Mouse (Mus musculus): ENCODE data around the gene Kcnd3. TPM values are rescaled to one million over a fixed set of nuclear protein-coding genes. Genes with fewer than 3 reads are reported as not detected.

Gene Kcnd3
- total RNA-seq, 2 experiments from 2014 or later: 60.0 to 62.0 TPM

DNA sequence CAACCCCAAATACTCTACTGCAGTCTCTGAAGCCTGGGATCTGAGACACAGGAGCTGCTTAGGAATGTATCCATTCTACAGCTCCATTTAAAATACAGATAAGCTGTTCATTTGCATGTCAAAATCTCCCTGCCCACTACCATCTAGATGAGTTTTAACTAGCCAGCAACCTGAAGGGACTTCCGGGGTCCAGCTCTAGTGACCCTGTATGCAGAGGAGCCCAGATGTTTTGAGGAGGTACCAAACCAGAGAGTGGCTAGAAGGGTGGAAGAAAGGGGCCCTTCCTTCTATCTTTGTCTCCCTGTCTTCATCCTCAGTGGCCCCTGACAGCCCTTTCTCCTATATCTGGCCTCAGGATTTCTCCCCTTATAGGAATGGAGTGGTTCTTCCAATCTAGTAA is 218.7 kb downstream of the Kcnd3 start:
- intact Hi-C loops (cut with DNase I): loop anchor here (10.0 kb wide), 1 partner anchor 774 kb away; no protein-coding TSS in a partner anchor
- H3K27ac ChIP-seq: no peak overlapping the region
- no peak for DNase-seq (ENCODE audit: extremely low spot score in 1 of 2, low spot score in 2 of 2)
- H3K4me3 ChIP-seq: no peak overlapping the region
- no peak for TF ChIP-seq CTCF (IDR thresholded peaks at IDR 0.05)

DNA sequence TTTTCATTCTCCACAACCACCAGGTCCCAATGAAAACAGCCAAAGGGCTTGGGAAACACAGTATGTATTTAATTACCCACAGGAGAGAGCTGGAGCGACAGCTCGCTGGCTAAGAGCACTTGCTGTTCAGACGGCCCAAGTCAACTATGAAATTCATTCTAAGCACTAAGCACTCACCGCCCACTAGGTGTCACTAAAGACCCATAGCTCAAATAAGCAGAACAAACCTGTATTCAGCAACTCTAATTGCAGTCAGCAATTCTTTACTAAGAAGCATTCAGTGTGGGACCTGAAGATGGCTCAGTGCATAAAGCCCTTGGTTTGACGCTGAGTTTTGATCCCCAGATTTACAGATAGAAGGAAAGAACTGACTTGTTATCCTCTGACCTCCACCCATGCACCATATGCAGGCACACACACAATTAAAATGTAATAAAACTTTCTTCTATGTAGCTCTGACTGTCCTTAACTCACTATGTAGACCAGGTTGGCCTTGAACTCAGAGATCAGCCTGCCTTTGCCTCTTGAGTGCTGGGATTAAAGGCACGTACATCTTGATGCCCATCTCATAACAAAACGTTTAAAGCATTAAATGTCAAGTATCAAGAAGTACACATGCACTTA is 222.6 kb downstream of the Kcnd3 start:
- DNase-seq (ENCODE audit: extremely low spot score in 1 of 2, low spot score in 2 of 2): peak; percentile 51 to 67
- peak; percentile 96 for TF ChIP-seq CTCF (IDR thresholded peaks at IDR 0.05)

DNA sequence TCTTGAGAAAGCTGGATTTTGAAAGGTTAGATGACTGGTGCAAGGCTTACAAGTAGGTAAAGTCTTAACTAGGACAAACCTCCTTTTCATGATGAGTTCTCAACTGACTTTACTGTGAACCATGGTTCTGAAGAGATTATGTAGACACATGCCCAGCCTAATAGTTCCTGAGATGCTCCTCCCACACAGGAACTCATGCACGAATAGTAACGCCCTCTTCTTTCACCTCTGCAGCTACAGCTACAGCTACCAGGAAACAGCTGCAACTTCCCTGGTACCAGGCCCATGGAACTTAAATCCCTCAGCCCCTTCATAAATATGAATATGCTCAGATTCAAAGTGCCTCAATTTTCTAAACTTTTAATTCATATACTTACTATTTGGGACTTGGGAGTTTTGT is 223.8 kb downstream of the Kcnd3 start:
- H3K27ac ChIP-seq: no peak overlapping the region
- no peak overlapping the region for H3K4me3 ChIP-seq
- intact Hi-C loops (cut with DNase I): loop anchor here (2.0 to 10.0 kb wide), 3 partner anchors 51 to 769 kb away; no protein-coding TSS in a partner anchor
- no peak for TF ChIP-seq CTCF (IDR thresholded peaks at IDR 0.05)
- no peak for DNase-seq (ENCODE audit: extremely low spot score in 1 of 2, low spot score in 2 of 2)

More for the DNA sequence above, 222.6 kb downstream of the Kcnd3 start:
- intact Hi-C loops (cut with DNase I): loop anchor here (1.0 to 10.0 kb wide), 4 partner anchors 52 to 770 kb away; no protein-coding TSS in a partner anchor
- H3K27ac ChIP-seq: no peak overlapping the region
- no peak overlapping the region for H3K4me3 ChIP-seq

DNA sequence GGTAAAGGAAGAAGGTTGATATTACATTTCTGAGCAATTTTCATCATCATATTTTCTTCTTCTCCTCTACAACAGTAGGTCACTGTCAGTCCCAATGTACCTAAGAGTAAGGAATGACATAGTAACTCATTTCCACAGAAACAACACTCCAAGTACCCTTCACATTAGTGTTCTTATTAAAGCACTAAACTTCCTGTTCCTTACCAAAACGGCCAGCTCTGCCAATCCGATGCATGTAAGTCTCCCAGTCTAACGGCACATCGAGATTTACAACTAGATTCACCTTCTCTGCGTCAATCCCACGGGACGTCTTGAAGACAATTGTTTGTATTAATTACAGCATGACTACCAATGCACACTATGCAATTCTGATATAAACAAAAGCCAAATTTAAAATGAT is 228.2 kb downstream of the Kcnd3 start:
- intact Hi-C loops (cut with DNase I): no loop called here
- TF ChIP-seq CTCF (IDR thresholded peaks at IDR 0.05): no peak
- Histone ChIP-seq H3K4me3 (no peak overlapping the region), H3K27ac (no peak overlapping the region)
- DNase-seq (ENCODE audit: extremely low spot score in 1 of 2, low spot score in 2 of 2): no peak

DNA sequence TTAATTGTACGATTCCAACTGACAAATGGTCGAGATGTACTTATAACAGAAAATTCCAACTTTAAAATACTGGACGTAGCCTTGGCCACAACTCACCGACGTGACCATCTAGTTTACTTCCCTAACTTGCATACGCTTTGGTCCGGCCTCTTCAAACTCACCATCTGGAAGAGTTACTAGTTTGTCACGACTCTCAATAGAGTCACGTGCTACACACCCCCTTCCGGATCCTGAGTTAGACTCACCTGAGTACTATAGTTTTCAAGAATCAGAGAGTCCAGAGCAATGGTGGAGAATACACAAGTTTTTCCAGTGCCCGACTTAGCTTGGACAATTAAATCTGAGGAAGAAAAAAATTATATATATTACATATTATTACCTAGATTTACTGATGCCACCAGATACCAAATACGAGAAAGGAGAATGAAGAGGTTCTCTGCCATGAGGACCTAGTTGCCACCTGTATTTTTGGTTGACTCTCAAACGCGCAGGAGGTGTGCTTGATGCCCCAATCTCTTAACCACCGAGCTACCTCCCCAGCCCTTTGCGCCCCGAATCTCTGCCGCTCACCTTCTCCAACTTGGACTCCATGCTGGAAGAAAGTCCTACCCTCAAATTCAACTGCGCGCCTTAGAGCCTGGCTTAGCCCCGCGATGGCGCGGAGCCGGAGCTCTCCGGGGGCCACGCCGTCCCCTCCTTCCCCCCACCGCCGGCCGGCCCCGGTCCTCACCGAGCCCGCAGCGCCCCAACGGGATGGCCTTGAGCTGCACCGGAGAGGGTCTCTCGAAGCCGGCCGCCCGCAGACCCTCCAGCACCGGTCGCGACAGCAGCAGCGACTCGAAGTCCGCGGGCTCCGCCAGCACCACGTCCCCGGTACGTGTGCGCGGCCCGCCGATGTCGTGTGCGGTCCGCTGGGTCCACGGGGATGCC is 234.5 kb downstream of the Kcnd3 start:
- intact Hi-C loops (cut with DNase I): loop anchor here (1.0 to 5.0 kb wide), 4 partner anchors 40 to 272 kb away; partner anchors contain the start of genes Rap1a and Wdr77
- TF ChIP-seq CTCF (IDR thresholded peaks at IDR 0.05): no peak
- Histone ChIP-seq H3K27ac (peak overlapping the region; percentile 93), H3K4me3 (peak overlapping the region; percentile 57)
- peak in 1 of 2 experiments; percentile 46 for DNase-seq (ENCODE audit: extremely low spot score in 1 of 2, low spot score in 2 of 2)

DNA sequence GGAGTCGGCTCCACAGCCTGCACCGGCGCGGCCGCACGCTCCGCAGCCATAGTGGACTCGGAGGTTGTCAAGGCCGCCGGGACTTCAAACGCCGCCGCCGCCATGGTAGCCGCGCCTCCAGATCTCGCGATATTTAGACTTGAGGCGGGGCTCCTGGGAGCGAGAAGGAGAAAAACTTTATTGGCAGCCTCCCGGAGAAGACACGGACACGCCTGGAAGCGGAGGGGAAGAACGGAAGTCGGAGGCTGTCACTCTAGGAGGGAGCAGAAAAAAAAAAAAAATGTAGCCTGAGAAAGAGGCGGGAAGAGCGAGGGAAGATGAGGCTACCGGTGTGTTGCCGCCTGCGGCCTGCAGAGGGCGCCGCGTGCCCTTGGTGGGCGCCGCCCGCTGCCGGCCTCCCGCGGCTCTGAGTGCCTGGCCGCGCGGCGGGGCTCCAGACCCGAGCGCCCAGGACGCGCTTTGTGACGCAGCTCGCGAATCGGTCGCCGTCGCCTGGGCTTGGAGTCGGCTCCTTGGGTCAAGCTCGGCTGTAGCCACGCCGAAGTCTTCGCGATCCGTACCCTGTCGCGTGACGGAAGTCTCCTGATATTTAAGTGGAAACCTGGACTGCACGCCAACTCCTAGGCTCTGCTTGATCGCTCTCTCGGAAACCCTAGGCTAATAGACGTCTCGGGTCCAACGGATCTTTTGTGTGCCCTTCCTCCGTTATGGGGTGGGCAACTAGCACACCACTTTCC is 235.4 kb downstream of the Kcnd3 start, which contains the start of gene Ddx20:
Ddx20 (minus strand) TSS at position 251 of the 737 bp plus-strand sequence.
- TF ChIP-seq CTCF (IDR thresholded peaks at IDR 0.05): peak; percentile 97
- intact Hi-C loops (cut with DNase I): loop anchor here (1.0 to 5.0 kb wide), 4 partner anchors 39 to 271 kb away; partner anchors contain the start of genes Rap1a and Wdr77
- Histone ChIP-seq H3K4me3 (peak within 1 kb of the TSS; percentile 57), H3K27ac (peak within 1 kb of the TSS; percentile 93)
- DNase-seq (ENCODE audit: extremely low spot score in 1 of 2, low spot score in 2 of 2): peak; percentile 91 to 94

DNA sequence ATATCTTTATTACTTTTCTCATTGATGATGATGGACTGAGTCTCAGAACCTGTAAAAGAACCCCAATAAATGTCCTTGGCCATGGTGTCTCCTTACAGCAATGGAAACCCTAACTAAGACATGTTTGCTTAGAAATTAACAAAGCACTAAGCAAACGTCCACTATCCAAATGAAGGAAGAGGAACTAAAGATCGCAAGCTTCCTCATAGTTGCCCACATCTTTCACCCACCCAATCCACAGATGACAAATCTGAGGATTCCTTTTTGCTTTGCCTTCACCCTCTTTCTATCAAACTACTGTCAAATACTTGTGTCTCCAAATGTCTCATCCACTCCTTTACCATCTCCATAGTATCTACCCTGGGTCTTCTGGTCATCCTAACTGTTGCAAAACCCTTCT is 236.4 kb downstream of the Kcnd3 start:
- Histone ChIP-seq H3K27ac (no peak overlapping the region), H3K4me3 (no peak overlapping the region)
- peak in 1 of 2 experiments; percentile 5 for DNase-seq (ENCODE audit: extremely low spot score in 1 of 2, low spot score in 2 of 2)
- intact Hi-C loops (cut with DNase I): loop anchor here (5.0 kb wide), 2 partner anchors 114 to 209 kb away; partner anchors contain the start of gene Rap1a
- no peak for TF ChIP-seq CTCF (IDR thresholded peaks at IDR 0.05)

DNA sequence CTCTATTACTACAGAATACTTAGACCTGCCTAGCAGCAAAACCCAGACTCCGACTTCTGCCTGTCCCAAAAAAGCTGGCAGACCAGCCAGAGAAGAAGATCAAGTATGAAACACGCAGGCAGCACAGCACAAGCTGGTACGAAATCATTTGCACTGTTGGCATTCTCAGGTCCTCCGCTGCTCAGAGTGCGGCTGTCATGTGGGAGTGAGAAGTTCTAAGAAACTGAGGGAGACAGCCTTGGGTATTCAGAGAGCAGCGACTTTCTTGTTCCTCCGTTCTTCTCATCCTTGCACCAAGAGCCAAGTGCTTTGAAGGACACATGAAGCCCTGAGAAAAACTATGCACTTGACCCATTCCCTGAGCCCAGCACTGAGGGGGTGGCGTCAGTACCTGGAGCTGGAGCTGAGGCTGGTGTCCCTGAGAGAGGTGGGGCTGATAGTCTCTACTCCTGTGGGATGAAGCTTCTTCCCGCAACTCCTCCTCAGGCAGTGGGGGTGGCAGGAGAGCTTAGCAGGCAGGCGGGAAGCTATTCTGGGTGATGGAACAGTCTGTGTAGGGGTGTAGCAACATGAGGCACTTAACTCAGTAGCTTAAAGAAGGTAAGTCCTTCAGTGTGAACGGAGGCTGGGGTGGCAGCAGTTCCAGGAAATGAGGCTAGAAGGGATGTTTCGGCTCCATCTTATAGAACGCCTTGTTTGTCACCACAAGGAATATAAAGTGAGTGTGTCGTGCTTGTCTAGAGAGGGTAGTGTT is 241.4 kb downstream of the Kcnd3 start:
- DNase-seq (ENCODE audit: extremely low spot score in 1 of 2, low spot score in 2 of 2): peak; percentile 78 to 81
- peak overlapping the region; percentile 92 for H3K27ac ChIP-seq
- no peak overlapping the region for H3K4me3 ChIP-seq
- TF ChIP-seq CTCF (IDR thresholded peaks at IDR 0.05): no peak
- intact Hi-C loops (cut with DNase I): loop anchor here (1.0 kb wide), 1 partner anchor 12 kb away; no protein-coding TSS in a partner anchor

DNA sequence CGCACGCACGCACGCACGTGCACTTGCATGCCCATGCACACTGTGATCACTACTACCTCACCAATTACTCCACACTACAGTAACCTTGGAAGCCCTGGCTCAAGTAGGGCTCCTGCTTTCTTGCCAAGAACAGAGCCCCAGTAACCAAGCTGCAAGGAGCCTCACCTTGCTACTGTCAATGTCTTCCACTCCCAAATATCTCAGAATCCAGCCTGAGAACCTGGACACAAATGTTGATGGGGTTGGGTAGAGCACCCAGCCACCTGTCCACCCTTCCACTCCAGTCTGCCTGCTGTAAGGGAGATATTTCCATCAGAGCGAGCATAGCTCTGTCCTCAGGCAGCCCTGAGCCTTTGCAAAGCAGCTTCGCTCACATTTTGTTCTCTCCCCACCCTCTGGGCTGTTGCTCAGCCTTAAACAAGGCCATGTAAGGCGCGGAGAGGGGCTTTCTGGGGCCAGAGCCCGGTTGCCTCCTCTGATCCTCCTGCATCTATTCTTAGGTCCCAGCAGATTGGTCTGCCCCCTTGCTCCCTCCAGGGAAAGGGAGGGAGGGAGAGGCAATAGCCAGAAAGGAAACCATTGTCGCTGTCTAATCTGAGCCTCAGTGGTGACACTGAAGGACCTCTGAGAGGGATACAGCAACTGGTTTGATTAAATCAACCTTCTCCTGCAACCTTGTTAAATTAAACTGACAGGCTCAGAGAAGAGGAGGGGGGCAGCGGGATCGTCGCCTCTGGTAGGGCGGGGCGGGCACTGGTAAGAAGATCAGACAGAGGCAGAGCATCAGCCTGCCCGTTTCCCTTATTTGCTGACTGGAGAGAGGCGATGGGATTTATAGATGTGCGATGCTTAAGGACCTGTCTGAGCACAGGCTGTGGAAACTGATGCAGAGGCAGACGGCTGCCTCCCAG is 243.6 kb downstream of the Kcnd3 start:
- no peak overlapping the region for H3K4me3 ChIP-seq
- no peak for TF ChIP-seq CTCF (IDR thresholded peaks at IDR 0.05)
- H3K27ac ChIP-seq: peak overlapping the region; percentile 90
- intact Hi-C loops (cut with DNase I): no loop called here
- DNase-seq (ENCODE audit: extremely low spot score in 1 of 2, low spot score in 2 of 2): peak; percentile 15 to 19
